Mouse (Mus musculus) layer of hippocampus, postnatal 14 days (tissue): ENCODE measurements around the gene Ptprn2. TPM values are rescaled to one million over a fixed set of nuclear protein-coding genes. Genes with fewer than 3 reads are reported as not detected.
"Not testable (repeated sequence)": the region's sequence is repeated elsewhere in the genome, so short reads cannot be mapped to it uniquely, and the experiment has no call there.

Experiments used
- DNase-seq, 2 experiments: peaks; one replicate each; pipeline ENCODE4 v3.0.0; 2021 to 2022; ENCODE audit warnings: low spot score in 2 of 2, mixed read lengths in 1 of 2
- total RNA-seq, 2 experiments: library from RNA; stranded (reverse); gene quantifications; 2 replicates each; pipeline ENCODE4 v1.2.3; 2021

Ptprn2 gene
- total RNA-seq, 2 experiments from 2014 or later: 256 to 277 TPM

DNA sequence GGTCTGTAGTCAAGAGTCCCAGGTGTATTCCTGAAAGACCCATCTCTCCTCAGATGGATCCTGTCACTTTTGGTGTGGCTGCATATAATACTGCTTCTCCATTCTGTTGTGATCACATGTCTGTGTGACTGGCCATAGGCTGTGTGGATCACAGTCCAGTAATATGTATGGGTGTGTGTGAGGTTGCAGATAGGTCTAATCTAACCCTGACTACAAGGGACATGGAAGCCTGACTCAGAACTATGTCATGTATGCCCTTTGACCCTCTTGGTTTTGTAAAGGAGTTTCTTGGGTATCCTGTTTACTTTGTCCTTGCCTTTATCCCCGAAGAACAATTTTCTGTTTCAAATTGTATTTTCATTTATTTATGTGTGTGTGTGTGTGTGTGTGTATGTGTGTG is 27.0 kb downstream of the Ptprn2 start:
- no peak for DNase-seq

DNA sequence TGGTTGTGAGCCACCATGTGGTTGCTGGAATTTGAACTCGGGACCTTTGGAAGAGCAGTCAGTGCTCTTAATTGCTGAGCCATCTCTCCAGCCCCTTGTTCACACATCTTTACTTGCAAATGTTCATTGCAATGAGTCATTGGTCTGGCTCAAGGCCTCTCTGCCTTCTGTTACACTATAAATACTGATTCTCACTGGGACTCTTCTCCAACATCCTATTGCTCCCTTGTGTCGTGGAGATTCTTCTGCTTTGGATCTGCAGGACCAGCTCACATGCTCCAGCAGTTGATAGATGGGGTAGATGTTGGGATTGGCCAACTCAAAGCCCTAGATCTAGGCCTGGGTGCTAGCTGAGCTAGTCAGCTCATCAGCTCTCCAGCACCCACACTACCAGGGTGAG is 28.3 kb downstream of the Ptprn2 start:
- not testable (repeated sequence) for DNase-seq

DNA sequence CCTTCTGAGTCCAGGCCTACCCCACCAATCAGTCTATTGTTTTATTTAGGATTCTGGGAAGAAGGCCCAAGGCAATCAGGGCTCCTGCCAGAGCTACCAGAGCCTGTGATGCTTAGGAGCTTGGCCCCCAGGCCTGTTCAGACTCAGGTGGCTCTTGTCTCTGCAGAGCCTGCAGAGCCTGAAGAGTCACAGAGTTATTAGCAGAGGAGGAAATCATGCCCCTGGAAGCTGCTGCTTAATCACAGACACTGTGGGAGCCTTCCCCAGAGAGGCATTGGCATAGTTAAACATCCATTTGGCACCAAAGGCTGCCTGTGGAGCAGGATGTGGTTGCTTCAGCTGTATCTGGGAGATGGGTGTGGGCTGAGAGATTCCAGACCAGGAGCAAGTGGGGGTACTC is 30.3 kb downstream of the Ptprn2 start:
- peak in 1 of 2 experiments; percentile 54 for DNase-seq

DNA sequence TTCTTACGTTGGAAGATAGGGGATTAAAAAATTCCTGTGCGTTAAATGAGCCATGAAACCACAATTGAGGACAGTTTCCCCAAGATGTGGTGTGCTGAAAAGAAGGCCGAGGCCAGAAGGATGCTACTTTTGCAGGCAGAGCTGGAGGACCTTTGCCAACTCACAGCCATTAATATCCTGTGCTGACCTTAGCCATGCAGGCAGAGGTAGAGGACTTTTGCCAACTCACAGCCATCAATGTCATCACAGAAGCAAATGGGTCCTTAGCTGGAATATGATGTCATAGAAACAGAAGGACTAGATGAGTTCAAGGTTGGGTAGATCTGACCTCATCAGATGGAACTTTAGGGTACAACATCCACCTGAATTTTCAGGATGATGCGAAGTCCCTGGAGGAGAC is 43.3 kb downstream of the Ptprn2 start:
- DNase-seq: no peak

DNA sequence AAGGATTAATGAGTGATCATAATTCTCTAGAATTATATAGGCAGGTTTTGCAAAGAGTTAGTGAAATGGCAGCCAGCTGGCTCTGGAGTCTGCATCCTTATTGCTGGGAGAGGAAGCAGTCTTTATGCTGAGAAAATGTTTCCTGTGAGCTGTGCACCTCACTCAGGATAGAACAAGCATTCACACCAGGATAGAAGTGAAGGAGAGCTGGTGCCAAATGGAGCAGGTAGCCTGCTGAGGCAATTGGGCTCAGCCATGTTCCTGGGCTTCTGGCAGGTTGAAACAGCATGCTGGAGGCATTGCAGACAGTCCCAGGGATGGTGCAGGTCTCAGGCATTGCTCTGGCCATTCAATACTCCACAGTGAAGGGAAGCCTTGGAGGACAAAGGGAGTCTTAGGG is 47.8 kb downstream of the Ptprn2 start:
- no peak for DNase-seq

DNA sequence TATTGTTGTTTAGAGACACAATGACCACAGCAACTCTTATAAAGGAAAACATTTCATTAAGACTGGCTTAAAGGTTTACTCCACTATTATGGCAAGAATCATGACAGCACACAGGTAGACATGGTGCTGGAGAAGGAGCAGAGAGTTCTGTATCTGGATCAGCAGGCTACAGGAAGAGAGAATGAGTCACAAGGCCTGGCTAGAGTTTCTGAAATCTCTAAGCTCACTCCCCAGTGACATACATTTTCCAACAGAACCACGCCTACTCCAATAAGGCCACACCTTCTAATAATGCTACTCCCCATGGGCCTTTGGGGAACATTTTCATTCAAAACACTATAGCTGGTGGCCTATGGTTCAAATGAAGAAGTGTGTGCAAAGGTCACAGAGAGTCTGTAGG is 53.8 kb downstream of the Ptprn2 start:
- DNase-seq: no peak

DNA sequence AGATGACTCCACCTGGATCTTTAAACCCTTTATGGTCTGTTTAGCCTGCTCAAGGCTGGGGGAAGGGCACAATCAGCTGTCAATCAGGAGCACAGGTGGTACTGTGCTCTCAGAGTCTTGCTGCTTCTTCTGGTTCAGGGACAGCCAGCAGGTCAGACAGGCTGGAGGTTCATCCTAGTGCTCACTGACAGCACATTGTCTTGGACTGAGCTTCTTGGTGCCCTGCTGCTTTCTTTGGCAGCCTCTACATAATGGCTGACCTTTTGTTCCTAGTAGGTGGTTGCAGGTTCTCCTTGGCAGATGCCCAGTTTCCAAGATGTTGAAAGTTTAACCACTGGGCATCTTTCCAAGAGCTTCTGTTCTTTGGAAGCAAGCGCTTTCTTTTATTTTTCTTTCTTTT is 55.1 kb downstream of the Ptprn2 start:
- no peak for DNase-seq

DNA sequence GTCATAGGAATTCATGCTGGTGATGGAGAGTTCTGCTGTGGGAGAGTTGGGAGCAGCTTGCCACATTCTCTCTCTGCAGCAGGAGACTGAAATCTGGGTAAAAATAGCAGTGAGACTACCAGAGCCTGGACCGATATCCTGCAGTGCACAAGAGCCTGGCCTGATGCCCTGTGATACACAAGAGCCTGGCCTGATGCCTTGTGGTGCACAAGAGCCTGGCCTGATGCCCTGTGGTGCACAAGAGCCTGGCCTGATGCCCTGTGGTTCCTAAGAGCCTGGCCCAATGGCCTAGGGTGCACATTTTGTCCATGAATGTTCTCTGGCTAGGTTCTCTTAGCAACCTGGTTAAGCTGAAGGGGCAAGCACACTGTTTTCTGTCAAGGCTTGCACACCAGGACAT is 64.5 kb downstream of the Ptprn2 start:
- peak; percentile 65 to 66 for DNase-seq

DNA sequence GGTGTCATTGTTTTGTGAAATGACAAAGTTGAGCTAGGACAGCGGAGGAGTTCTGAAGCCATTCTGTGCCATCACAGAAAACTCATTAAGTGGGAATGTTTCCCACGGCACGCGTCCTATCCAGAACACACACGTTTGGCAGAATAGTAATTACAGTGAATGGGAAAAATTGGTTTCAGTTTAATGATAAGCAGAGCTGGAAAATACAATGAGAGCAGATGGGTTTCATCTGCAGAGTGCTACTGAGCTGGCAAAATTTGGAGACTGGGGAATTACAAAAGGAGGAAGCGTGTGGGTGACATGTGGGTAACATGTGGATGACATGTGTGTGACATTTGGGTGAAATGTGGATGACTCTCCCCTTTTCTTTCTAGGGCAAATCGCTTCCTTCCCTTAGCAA is 66.0 kb downstream of the Ptprn2 start:
- peak in 1 of 2 experiments; percentile 56 for DNase-seq

DNA sequence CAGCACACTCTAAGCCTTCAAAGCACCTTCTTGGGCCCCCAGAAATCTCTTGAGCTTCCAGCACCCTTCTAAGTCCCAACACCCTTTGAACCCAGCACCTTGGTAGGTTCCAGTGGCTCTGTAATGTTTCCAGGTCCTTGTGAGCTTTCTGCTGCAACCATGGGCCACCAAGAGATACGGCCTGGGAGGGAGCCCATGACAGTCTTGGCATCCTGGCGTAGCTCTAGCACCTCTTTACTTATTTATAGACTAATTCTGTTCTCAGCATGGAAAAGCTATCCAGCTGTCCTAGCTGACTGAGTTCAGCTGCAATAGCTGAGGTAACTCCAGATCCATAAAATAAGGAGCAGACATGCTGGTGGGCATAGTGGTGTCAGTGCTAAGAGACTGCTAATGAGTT is 66.8 kb downstream of the Ptprn2 start:
- DNase-seq: no peak

DNA sequence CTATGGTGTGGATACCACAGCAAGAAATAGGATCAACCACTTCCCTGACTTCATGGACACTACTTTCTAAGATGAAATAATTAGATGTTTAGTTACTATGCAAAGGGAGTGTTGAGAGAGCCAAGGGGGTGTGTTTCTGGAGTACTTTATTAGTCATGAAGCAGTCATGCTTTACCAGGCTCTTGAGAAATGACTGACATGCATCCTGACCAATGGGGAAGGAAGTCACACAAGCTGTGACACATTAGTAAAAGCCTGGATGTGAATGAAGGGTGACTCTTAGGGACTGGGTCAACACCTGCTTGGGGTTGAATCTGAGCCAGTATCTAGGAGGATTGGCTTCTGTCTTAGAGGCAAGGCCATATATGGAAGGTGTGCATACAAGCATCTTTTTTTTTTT is 67.8 kb downstream of the Ptprn2 start:
- no peak for DNase-seq

DNA sequence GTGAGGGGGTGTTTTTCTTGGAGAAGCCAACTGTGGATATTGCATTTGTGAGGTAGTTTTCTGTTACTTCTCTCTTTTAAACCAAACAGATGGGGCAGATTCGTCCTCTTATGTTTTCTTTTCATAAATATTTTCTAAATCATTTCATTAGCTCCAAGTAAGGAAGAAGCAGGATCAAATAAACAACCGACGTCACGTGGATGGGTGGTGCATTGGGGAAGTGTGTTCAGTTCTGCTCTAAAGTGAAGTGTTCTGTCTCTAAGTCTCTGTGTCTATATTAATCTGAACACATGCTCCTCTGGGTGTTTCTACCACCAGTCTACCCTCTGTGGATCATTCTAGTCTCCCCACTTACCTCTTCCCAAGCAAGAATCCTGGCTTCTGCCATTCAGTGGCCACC is 70.4 kb downstream of the Ptprn2 start:
- peak in 1 of 2 experiments; percentile 47 for DNase-seq

DNA sequence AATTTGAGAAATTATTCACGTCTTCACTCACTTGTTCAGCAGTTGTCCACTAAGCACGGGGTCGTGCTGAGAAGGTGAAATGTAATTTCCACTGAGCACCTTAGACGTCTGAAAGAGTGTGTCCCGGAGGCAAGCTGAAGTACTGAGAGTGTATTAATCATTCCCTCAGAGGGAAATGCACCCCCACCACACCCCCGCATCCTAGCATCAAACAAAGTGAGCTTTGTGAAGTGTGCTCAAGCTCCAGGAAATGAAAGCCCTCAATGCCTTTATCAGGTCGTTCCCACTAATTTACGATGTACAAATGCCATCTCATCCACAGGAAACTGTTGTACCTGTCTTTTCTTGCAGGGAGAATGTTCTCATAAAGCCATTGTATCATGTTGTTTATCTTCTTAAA is 78.9 kb downstream of the Ptprn2 start:
- no peak for DNase-seq

DNA sequence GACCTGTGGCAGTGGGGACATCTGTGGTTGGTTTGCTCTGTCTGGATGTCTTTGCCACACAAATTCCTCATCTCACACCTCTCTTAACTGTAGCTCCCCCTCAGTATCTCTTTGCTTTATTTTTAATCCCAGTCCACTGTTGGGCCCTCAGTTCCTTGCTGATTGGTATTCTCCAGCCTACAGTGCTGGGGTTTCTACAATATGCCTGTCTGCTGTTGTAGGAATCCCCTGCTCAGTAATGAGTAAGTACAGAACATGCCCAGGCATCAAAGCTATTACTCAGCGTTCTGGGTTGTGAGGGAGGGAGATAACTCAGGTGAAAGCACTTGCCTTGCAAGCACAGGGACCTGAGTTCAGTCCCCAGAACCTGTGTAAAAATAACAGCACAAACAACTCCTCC is 81.2 kb downstream of the Ptprn2 start:
- DNase-seq: no peak

DNA sequence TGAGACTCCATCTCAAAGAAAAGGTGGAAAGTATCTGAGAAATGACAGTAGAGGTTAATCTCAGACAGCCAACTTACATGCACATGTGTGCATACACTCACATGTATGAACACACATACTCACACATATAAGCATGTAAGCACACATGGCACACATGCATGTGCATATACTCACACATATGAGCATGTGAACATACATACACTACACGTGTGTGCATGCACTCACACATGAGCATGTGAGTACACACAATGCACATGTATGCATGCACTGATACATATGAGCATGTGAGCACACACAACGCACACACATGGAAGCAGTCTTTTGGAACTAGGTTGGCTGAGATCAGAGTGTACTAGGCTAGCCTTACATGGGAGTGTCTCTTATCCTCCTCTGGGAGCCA is 81.7 kb downstream of the Ptprn2 start:
- no peak for DNase-seq

DNA sequence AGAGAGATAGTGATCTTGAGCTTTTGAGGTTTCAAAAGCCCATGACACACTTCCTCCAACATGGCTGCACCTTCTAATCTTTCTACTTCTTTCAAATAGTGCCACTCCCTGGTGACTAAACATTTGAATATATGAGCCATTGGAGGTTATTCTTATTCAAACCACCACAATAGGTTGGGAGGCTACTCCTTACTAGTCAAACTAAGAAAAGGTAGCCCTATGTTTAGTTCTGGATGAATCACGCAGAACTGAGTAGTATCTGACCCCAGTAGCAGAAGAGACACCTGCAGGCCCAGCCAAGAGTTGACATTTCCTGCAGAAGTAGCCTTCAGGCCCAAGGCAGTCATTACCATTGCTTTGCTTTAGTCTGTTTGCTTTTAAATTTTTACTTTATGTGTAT is 84.0 kb downstream of the Ptprn2 start:
- no peak for DNase-seq

DNA sequence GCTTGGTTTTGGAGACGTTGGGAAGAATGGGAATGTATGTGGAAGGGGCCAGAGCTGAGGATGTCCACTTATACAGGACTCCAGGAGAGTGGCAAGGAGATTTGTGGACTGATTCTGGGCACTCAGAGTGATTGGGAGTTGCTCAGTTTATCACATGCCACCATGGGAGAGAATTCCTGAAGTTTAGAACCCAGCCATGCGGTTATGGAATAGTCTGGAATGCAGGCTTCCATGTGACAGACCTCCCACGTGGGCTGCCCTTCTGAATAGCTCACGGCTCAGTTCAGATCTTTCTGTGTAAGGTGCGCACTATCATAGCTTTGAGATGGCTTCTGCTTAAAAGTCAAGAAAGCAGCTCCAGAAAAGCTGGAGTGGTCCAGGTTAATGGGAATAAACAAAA is 88.6 kb downstream of the Ptprn2 start:
- DNase-seq: no peak

DNA sequence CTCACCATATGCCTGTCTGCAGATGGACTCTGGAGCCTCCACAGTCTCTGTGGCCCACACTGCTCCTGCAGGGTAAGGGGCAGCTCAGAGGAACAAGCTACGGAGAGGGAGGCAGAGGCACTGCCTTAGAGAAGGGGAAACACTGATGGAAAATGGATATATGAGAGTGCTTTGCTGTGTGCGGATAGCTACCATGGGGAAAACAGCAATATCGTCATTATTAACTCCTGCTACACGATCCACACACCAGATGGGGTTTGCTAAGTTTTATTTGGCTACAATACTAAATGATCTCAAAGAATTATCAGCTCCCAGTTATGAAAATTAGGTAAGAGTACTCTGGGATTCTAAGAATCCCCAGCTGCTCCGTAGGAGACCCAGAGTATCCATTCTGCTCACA is 89.2 kb downstream of the Ptprn2 start:
- peak in 1 of 2 experiments; percentile 55 for DNase-seq

DNA sequence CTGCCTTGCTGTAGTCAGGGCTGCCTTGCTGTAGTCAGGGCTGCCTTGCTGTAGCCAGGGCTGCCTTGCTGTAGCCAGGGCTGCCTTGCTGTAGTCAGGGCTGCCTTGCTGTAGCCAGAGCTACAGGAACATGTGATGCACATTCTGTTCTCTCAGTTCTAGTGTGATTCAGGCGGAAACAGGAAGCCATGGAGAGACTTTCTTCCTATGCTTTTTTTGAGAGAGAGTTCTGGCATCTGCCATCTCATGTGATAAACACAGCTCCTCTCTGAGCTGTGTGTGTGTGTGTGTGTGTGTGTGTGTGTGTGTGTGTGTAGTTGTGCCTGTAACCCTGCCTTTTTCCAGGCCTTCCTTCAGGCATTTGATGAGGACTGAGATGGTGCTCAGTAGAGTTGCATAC is 92.4 kb downstream of the Ptprn2 start:
- peak in 1 of 2 experiments; percentile 50 for DNase-seq

DNA sequence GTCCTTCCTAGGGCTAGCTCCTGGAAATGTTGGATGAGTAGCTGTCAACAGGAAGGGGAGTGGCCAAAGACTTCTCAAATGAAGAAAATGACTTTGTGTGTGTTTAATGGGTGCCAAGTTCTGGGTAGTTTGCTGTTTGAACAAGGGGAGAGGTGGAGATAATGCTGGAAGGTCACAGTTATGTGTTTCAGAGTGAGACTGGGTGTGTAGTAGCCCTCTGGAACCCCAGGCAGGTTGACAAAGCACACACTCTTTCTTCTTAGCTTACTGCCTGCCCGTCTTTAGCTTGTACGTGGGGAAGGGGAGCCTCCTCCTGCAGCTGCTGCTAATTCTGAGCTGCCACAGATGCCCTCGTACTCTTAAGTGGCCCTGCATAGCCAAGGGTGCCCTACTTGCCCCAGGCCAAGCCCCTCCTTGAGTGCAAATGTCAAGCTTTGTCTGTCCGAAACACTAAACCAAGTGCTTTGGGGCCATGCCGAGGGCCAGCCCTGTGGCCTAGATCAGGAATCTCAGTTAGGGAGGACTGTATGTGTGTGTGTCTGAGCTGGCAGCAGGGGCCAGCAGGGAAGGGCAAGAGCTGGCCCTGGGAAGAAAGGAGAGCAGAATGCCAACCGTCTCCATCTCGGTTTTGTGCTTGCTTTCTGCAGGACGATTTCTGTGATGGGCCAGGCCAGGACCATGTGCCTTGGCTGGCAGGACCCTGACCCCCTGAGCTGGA is 95.5 kb downstream of the Ptprn2 start:
- DNase-seq: no peak

DNA sequence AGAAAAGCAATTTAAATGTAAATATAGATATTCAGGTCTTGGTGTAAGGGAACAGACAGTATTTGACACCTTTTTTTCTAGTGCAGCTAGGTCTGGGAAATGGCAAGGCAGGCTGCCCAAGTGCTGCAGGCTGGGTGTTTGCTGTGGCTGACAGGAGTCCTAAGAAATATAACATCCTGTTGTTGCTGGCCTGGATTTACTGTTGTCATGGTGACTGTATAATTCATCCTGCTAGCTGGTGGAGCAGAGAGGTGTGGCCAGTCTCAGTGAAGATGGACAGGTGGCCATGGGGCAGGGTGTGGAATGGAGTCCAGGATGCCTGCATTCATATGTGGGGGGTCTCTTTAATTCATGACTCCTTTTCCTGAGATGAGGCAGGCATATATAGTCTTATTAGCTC is 96.3 kb downstream of the Ptprn2 start:
- DNase-seq: no peak

DNA sequence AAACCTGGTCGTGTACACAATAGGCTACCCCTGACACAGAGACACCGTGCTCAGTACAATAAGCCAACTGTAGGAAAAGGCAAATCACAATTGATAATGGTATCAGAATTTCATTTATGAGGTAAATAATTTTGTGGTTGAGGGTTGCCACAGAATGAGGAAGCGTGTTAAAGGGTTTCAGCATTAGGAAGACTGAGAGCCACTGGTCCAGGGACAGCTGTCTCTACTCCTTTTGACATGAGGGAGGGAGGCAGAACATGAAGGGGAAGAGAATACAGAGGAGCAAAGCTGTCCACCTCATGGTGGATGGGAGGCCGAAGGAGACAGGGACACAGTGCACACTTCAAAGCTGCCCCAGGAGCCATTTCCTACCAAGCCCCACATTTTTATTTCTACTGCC is 97.3 kb downstream of the Ptprn2 start:
- DNase-seq: no peak

DNA sequence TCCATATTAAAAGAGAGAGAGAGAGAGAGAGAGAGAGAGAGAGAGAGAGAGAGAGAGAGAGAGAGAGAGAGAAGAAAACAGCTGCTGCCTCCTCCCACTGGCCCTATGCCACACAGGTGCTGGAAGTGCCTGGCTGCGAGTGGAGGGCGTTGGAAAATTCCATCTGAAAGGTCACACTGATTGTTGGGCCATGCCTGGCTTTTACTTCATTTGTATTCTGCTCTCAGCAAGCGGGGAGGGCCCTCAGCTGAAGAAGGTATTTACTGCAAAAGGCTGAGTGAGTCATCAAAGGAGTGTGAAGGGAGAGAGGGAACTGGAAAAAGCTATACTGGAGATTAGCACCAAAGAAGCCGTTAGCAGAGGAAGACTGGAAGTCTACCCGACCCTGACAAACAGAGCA is 99.5 kb downstream of the Ptprn2 start:
- no peak for DNase-seq

DNA sequence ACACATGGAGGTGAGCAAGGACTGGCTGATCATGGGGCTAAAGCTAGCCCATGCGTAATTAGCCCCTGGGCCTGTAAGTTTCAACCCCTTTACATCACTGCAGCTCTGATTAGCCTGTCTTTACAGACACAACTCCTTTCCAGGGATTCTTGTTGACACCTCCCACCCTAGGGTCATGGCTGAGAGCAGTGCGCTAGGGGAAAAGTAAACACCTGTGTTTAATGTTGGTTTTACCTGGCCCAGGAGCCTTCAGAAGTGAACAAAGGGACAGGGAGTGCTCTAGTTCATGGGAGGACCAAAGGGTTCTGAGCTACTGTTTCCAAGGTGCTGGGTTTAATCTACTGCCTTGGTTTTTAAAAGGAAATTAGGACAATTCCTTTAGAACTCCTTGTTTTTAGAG is 100.6 kb downstream of the Ptprn2 start:
- DNase-seq: no peak
